Mouse (Mus musculus): ENCODE measurements around the gene Ctdnep1.

GRCm38 (mm10) chr11:69934169-69934568, 46.8 kb upstream of the Ctdnep1 start:
- TF ChIP-seq CTCF (IDR thresholded peaks at IDR 0.05; ENCODE audit: borderline replicate concordance, control insufficient read depth, extremely low read depth, insufficient read depth, low read length, poor library complexity) (peak; percentile 95), POLR2A (IDR thresholded peaks at IDR 0.05; ENCODE audit: control insufficient read depth, extremely low read depth, insufficient read depth, low read length, poor library complexity) (no peak)
